Mouse (Mus musculus): ENCODE data around the gene Mrps27. TPM values are rescaled to one million over a fixed set of nuclear protein-coding genes. Genes with fewer than 3 reads are reported as not detected.

Mrps27 gene
- polyA plus RNA-seq, 1 experiment, result 21.1 TPM

GRCm38 (mm10) chr13:99440228-99440627, 95.6 kb downstream of the Mrps27 start:
- no peak for DNase-seq (ENCODE audit: low spot score)

DNA sequence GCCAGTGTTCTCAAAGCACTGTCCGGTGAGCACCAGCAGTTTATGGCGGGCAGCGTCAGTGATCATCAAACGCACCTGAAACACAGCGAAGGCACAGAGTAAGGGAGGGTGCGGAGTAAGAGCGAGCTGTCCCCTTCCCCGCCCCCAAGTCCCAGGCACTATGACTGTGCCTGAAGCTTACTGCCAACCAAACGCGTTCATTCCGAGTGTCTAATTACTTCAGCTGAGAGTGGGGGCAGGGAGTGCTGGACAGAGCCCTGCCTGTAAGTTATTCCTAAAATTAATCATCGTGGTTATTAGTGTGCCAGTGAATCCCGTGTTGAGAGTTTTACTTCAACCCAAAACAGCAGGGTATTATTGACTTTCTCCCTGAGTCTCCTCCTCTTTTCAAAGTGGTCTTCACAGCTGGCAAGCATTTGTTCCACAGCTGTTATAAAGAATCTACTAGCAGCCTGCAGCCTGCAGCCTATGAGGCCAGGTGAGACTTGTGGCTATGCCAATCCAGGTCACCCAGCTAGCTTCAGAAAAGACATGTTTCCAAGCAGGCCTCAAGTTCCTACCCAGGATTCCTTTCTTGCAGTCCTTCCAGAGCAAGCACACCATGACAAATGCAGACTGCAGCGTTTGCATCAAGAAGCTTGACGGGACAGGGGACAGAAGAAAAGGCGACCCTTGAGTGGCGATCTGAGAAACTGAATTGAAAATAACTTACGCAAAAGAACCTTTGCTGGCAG, 97.3 kb downstream of the Mrps27 start:
- DNase-seq (ENCODE audit: low spot score), result no peak

DNA sequence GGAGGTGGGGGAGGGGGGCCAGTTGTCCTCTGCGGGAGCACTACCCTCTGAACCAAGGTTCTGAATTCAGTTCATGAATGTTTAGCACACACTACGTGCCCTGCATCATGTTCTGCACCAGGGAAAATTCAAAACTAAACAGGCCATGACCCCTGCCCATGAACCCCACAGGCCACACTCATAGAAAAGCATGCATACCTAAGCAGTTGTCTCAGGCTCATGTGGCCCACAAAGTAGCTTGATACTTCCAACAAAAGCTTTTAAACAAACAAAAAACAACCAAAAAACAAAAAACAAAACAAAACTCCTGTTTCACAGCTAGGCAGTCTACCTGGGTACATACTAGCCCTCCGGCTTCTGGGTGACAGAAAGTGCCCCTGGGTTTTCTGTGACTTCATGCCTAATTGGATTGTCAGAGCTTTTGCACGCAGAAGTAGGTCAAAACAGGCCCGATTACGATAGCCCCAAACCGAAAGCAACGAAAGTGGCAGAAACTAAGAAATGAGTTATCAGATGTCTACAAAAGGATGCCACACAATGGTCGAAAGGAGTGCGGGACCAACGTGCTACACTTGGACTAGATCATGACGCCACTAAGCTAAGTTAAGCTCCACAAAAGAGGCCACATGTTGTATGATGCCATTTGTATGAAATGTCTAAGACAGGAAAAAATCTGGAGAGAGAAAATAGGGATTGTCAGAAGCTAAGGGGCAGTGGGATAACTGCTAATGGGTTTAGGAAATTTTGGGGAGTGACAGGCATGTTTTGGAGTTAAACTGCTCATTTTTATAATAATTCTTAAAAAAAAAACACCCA, 98.1 kb downstream of the Mrps27 start:
- no peak for DNase-seq (ENCODE audit: low spot score)

- no peak for DNase-seq (ENCODE audit: low spot score)
Measured at GRCm38 (mm10) chr13:99443484-99444175, 99.0 kb downstream of the Mrps27 start.

DNA sequence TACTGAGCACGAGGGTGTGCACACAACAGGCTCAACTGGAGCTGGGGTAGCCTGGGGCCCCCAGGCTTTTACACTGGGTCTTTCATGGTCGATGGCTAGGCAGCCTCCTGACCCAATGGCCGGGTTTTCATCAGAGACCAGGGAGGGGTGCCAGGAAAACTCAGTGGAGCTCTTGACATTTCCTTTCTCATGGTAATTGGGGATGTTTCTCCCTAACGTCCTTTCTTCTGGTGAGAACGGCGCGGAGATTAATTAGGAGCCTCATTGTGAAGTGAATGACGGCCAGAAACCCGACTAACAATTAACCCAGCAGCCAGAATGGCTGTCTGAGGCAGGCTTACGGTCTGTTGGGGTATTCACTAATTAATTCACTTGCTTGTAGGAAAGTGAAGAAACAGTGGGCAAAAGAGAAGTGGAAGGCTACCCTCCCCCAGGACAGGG, 99.9 kb downstream of the Mrps27 start:
- no peak for DNase-seq (ENCODE audit: low spot score)

GRCm38 (mm10) chr13:99444880-99445279, 100.3 kb downstream of the Mrps27 start:
- DNase-seq (ENCODE audit: low spot score), result no peak

GRCm38 (mm10) chr13:99447002-99447401, 102.4 kb downstream of the Mrps27 start:
- no peak for DNase-seq (ENCODE audit: low spot score)

GRCm38 (mm10) chr13:99447403-99448199, 103.0 kb downstream of the Mrps27 start:
- DNase-seq (ENCODE audit: low spot score), result no peak

GRCm38 (mm10) chr13:99448278-99448677, 103.7 kb downstream of the Mrps27 start:
- no peak for DNase-seq (ENCODE audit: low spot score)

DNA sequence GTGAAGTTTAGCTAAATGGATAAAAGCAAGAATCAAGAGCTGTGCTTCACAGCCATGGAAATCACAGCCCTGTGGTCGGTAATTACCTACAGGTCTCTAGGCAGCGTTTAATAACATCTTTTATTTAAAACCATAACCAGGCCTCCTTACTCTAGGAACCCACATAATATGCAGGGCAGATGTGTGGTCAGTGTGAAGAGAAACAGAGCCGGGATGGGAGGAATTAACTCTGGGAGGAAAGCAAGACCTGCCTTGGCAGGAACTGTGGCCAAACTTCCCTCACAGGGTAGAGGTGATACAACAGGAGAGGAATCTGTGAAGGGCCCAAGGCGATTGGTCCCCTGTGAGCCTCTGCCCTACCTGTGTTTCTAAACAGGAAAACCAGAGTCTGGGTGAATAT, 105.0 kb downstream of the Mrps27 start:
- DNase-seq (ENCODE audit: low spot score), result no peak

DNA sequence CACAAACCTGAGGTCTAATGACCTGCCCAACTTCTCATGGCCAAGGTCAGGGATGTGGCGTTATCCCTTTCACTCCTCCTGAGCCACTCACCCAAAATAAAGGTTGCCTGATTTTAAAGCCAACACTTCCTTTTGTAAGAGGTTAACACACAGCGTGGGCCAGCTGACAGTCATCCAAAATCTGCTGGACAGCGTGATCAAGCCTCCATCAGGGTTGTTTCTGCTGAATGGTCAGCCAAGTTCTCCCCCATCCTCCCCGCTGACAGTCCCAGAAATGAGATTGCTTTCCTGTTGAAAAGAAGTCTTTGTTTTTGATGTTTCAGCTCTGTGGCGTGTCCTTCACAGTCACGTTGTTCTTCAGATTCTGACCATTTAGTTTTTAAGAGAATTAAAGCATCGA, 106.2 kb downstream of the Mrps27 start:
- no peak for DNase-seq (ENCODE audit: low spot score)

- no peak for DNase-seq (ENCODE audit: low spot score)
Measured at GRCm38 (mm10) chr13:99451276-99451675, 106.7 kb downstream of the Mrps27 start.

GRCm38 (mm10) chr13:99452444-99452843, 107.9 kb downstream of the Mrps27 start:
- DNase-seq (ENCODE audit: low spot score), result no peak

DNA sequence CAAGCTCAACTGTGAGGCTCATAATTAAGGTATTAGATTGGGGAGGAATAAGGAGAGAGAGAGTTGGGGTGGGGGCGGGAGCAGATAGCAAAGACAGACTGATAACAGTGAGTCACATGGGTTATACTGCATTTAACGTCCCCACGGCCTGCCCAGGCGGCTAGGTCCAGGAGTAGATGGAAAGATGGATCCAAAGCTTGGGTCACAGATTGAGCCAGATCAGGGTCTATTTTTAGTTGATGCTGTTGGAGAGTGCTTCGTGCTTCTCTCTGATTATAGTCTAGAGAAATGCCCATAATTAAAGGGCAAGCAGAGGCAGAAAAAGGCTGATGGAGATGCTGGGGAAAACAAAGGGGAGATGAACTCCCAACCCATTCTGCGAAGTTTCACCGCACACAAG, 110.4 kb downstream of the Mrps27 start:
- no peak for DNase-seq (ENCODE audit: low spot score)

GRCm38 (mm10) chr13:99458658-99459386, 114.2 kb downstream of the Mrps27 start:
- DNase-seq (ENCODE audit: low spot score), result no peak

GRCm38 (mm10) chr13:99459612-99460011, 115.0 kb downstream of the Mrps27 start:
- no peak for DNase-seq (ENCODE audit: low spot score)

DNA sequence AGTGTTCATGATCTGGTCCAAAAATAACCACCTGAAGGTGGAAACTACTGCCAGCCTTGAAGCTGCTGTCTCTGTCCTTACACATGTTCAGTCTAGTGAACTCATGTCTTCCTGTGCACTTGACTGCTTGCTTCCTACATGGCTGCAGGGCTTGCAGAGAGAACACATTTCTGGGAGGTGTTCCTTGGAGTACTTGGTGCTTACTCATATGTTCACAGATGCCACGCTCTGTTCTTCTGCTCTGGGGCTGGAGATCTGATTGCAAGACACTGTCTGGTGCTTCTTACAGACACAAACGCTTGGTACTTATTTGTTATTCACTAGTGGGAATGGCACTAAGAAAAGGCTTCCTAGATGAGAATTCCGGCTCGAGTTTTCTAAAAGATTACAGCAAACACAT, 117.3 kb downstream of the Mrps27 start:
- DNase-seq (ENCODE audit: low spot score), result no peak

GRCm38 (mm10) chr13:99464551-99464950, 120.0 kb downstream of the Mrps27 start:
- DNase-seq (ENCODE audit: low spot score), result no peak

Measured in urinary bladder, adult 2 months (tissue).